Mouse (Mus musculus): ENCODE measurements around the gene Slc10a7. TPM values are rescaled to one million over a fixed set of nuclear protein-coding genes. Genes with fewer than 3 reads are reported as not detected.
A peak's percentile ranks its signal among the peaks of the same experiment; 100 is the strongest.

Slc10a7 gene
- polyA plus RNA-seq, 1 experiment, result 5.2 TPM

- Histone ChIP-seq H3K36me3 (ENCODE audit: control insufficient read depth, insufficient read depth, low read length) (no peaks in the 10 kb centered on the region), H3K27me3 (ENCODE audit: control insufficient read depth, insufficient read depth, low read length) (no peaks in the 10 kb centered on the region), H3K4me1 (ENCODE audit: control insufficient read depth, insufficient read depth, insufficient read length, low read length) (peaks cover 6% of the 10 kb centered on the region), H3K4me3 (ENCODE audit: low read depth, low read length) (no peak overlapping the region), H3K27ac (ENCODE audit: insufficient read depth, low read depth, low read length) (no peak overlapping the region)
- 83% methylated on average over 3 of the region's 3 CpGs for WGBS
- TF ChIP-seq CTCF (IDR thresholded peaks at IDR 0.05; ENCODE audit: extremely low read depth, insufficient read length, insufficient replicate concordance, low read depth, low read length), result no peak
These were observed 142.5 kb downstream of the Slc10a7 start for GRCm38 (mm10) chr8:78651670-78652069.

GRCm38 (mm10) chr8:78655351-78656045 is 146.4 kb downstream of the Slc10a7 start:
- Histone ChIP-seq H3K36me3 (ENCODE audit: control insufficient read depth, insufficient read depth, low read length) (no peaks in the 10 kb centered on the region), H3K4me3 (ENCODE audit: low read depth, low read length) (no peak overlapping the region), H3K4me1 (ENCODE audit: control insufficient read depth, insufficient read depth, insufficient read length, low read length) (peaks cover 15% of the 10 kb centered on the region), H3K27ac (ENCODE audit: insufficient read depth, low read depth, low read length) (peak overlapping the region; percentile 26; the same call in 1 of the 2 replicates), H3K27me3 (ENCODE audit: control insufficient read depth, insufficient read depth, low read length) (no peaks in the 10 kb centered on the region)
- WGBS, result 55% methylated on average over 1 of the region's 1 CpGs
- TF ChIP-seq CTCF (IDR thresholded peaks at IDR 0.05; ENCODE audit: extremely low read depth, insufficient read length, insufficient replicate concordance, low read depth, low read length) (no peak), POLR2A (IDR thresholded peaks at IDR 0.05; ENCODE audit: low read depth, low read length) (no peak)

DNA sequence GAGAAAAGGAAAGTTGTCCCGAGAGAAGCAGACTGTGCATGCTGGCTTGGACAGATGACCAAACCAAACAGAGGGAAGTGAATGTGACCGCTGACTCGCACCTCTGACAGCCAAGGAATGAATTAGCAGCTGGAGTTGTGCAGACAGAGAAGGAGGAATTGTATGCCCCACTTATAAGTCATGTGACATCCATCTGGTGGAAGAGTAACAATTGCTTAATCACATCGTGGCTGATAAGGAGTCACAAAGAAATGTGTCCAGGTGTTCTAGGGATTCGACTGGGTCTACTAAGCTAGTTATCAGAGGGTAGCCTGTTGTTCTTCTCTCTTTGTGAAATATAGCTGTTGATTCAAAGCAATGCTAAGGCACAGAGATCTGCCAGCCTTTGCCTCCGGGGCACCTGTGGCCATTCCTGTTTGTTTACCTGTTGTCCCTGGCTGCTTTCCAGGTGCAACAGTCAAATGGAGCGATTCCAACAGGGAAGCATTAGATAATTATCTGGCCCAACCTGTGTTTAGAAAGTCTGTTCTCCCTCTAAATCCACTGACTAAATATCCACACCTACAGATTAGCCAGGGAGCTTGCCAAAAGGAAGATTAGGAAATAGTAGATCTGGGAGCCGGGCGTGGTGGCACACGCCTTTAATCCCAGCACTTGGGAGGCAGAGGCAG is 147.7 kb downstream of the Slc10a7 start:
- no peak overlapping the region for H3K4me3 ChIP-seq (ENCODE audit: low read depth, low read length)
- no peaks in the 10 kb centered on the region for H3K36me3 ChIP-seq (ENCODE audit: control insufficient read depth, insufficient read depth, low read length)

DNA sequence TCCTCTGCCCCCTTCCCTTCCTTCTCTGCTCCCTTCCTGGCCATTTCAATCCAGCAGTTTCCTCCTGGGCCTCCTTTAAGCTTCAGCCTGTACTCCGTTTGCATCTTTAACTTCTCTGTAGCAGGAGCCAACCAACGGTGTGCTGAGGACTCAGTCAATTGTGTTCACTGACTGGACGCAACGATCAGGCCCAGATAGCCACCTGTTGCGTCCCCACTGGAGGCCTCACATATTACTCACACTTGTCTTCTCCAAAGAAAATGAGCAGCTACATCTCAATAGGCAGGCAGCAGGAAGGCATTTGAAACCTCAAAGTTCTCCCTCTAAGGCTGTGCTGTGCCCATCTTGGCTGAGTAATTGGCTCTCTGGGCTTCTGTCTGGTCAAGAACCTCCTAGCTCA is 149.0 kb downstream of the Slc10a7 start:
- H3K36me3 ChIP-seq (ENCODE audit: control insufficient read depth, insufficient read depth, low read length), result peaks cover 2% of the 10 kb centered on the region; the same call in 1 of the 2 replicates
- TF ChIP-seq CTCF (IDR thresholded peaks at IDR 0.05; ENCODE audit: extremely low read depth, insufficient read length, insufficient replicate concordance, low read depth, low read length), result no peak
- TF ChIP-seq POLR2A (IDR thresholded peaks at IDR 0.05; ENCODE audit: low read depth, low read length), result no peak
- no peaks in the 10 kb centered on the region for H3K27me3 ChIP-seq (ENCODE audit: control insufficient read depth, insufficient read depth, low read length)
- no peak overlapping the region for H3K27ac ChIP-seq (ENCODE audit: insufficient read depth, low read depth, low read length)
- peaks cover 15% of the 10 kb centered on the region for H3K4me1 ChIP-seq (ENCODE audit: control insufficient read depth, insufficient read depth, insufficient read length, low read length)
- H3K4me3 ChIP-seq (ENCODE audit: low read depth, low read length), result no peak overlapping the region
- WGBS, result 91% methylated on average over 5 of the region's 5 CpGs

More for the DNA sequence above, 147.7 kb downstream of the Slc10a7 start:
- Histone ChIP-seq H3K27me3 (ENCODE audit: control insufficient read depth, insufficient read depth, low read length) (no peaks in the 10 kb centered on the region), H3K4me1 (ENCODE audit: control insufficient read depth, insufficient read depth, insufficient read length, low read length) (peaks cover 15% of the 10 kb centered on the region), H3K27ac (ENCODE audit: insufficient read depth, low read depth, low read length) (peak overlapping the region; percentile 5; the same call in 1 of the 2 replicates)
- WGBS, result 23% methylated on average over 10 of the region's 10 CpGs
- TF ChIP-seq CTCF (IDR thresholded peaks at IDR 0.05; ENCODE audit: extremely low read depth, insufficient read length, insufficient replicate concordance, low read depth, low read length), result no peak
- no peak for TF ChIP-seq POLR2A (IDR thresholded peaks at IDR 0.05; ENCODE audit: low read depth, low read length)

DNA sequence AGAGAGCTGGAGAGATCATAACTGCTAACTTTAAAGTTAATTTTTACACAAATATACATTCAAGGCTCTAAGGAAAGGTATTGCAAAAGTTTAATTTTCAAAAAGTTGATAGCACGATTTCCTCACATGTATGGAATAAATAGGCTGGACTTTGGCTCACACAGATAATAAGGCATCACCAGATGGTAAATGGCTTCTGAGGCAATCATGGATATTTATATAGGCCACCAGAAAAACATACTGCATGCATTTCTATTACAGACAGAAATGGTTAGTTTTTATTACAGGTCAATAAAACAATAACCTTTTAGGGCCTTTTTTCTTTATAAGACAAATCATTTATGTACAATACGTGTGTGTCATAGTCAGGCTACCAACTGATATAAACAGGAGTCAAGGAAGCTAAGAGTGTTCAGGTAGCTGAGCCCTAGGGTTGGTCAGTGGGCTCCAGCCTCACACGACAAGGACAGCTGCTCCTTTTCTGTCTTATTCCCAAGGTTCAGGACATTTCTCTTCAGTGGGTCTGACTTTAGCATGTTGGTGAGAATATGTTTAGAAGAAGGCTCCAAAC is 150.6 kb downstream of the Slc10a7 start:
- 25% methylated on average over 3 of the region's 3 CpGs for WGBS
- Histone ChIP-seq H3K4me3 (ENCODE audit: low read depth, low read length) (no peak overlapping the region), H3K4me1 (ENCODE audit: control insufficient read depth, insufficient read depth, insufficient read length, low read length) (peaks cover 22% of the 10 kb centered on the region), H3K36me3 (ENCODE audit: control insufficient read depth, insufficient read depth, low read length) (peaks cover 2% of the 10 kb centered on the region; the same call in 1 of the 2 replicates), H3K27ac (ENCODE audit: insufficient read depth, low read depth, low read length) (peak overlapping the region; percentile 45), H3K27me3 (ENCODE audit: control insufficient read depth, insufficient read depth, low read length) (no peaks in the 10 kb centered on the region)
- no peak for TF ChIP-seq CTCF (IDR thresholded peaks at IDR 0.05; ENCODE audit: extremely low read depth, insufficient read length, insufficient replicate concordance, low read depth, low read length)
- no peak for TF ChIP-seq POLR2A (IDR thresholded peaks at IDR 0.05; ENCODE audit: low read depth, low read length)

- H3K27ac ChIP-seq (ENCODE audit: insufficient read depth, low read depth, low read length), result peak overlapping the region; percentile 16
- WGBS, result 45% methylated on average over 12 of the region's 12 CpGs
These were observed 155.3 kb downstream of the Slc10a7 start for GRCm38 (mm10) chr8:78664306-78664940.

More at GRCm38 (mm10) chr8:78664306-78664940, 155.3 kb downstream of the Slc10a7 start:
- Histone ChIP-seq H3K36me3 (ENCODE audit: control insufficient read depth, insufficient read depth, low read length) (peaks cover 2% of the 10 kb centered on the region; the same call in 1 of the 2 replicates), H3K4me3 (ENCODE audit: low read depth, low read length) (no peak overlapping the region), H3K4me1 (ENCODE audit: control insufficient read depth, insufficient read depth, insufficient read length, low read length) (peaks cover 17% of the 10 kb centered on the region), H3K27me3 (ENCODE audit: control insufficient read depth, insufficient read depth, low read length) (no peaks in the 10 kb centered on the region)
- no peak for TF ChIP-seq CTCF (IDR thresholded peaks at IDR 0.05; ENCODE audit: extremely low read depth, insufficient read length, insufficient replicate concordance, low read depth, low read length)
- TF ChIP-seq POLR2A (IDR thresholded peaks at IDR 0.05; ENCODE audit: low read depth, low read length), result no peak
